Mouse (Mus musculus) hindlimb bud, embryonic 11.5 days (tissue): ENCODE measurements around the gene Tyk2.

Experiments used
- DNase-seq: peaks from one replicate; pipeline ENCODE4 v3.0.0-alpha.2; 2012; ENCODE audit warnings: low read depth, low spot score; ENCODE audit errors: extremely low spot score

Gene Tyk2

DNA sequence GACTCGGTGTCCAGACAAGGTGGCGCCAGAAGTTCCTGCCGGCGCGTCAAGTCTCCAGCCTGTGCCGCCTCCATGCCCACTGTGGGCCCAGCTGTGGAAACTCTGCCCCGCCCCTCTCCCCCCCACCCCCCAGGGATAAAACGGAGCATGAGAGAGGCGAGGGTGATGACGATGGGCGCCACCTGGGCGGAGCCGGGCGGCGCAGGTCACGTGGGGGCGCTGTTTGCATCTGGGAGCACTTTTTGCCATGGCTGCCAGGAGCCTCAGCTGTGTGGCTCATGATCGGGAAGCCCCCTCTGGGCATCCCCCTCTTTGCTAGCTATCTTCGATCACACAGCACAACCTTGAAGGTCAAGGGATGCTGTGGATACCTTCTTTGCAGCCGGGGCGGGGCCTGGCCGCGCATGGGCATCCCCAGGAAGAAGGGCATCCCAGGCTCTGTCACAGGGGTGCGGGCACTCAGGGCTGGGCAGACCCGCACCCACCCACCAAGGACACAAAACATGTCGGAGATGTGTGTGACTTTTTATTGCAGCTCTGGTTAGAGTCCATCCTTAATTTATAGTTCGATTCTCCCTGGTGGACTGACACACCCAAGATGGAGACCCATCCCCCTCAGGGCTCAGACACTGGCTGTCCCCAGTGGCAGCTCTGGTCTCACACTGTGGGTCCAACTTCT is 63.9 kb downstream of the Tyk2 start, which contains the start of gene Zglp1:
TSS of gene Zglp1 (minus strand) at position 88 of the 679 bp plus-strand sequence.
- no peak for DNase-seq

DNA sequence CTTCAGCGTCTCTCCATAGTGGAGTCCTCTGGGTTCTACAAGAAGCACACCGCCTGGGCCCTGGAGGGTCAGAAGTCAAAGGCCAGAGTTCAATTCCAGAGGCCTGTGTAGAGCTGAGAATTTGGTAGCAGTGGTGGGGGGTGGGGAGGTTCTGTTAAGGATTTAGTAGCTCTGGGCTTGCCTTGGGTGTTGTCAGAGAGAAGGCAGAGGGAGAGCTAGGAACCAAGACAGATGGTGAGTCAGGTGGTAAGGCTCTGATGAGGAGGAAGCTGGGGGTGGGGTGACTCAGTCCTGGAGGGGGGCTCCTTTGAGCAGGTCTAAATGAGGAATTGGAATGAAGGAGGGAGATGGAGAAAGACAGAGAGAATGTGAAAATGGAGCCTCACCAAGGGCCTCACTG is 68.1 kb downstream of the Tyk2 start:
- DNase-seq, result no peak
